Mouse (Mus musculus) hindbrain, embryonic 13.5 days (tissue): ENCODE results near the gene Kank1. TPM values are rescaled to one million over a fixed set of nuclear protein-coding genes. Genes with fewer than 3 reads are reported as not detected.

Experiments
- ATAC-seq: fragments of 200-750 bp; cut with Nextera tagmentation; 2 replicates; pipeline ENCODE4 v1.8.0; 2017; ENCODE audit warnings: moderate TSS enrichment; ENCODE audit not compliant: low FRiP score
- H3K27ac ChIP-seq: fragments of 300-500 bp; sonication (generic); 2 replicates; pipeline ENCODE4 v1.5.1; 2015; ENCODE audit warnings: inconsistent platforms, mild to moderate bottlenecking, moderate library complexity
- H3K27me3 ChIP-seq: fragments of 300-500 bp; sonication (generic); 2 replicates; pipeline ENCODE4 v1.6.1; 2015; ENCODE audit warnings: mild to moderate bottlenecking, inconsistent platforms
- H3K36me3 ChIP-seq: fragments of 300-500 bp; sonication (generic); 2 replicates; pipeline ENCODE4 v1.6.1; 2015; ENCODE audit warnings: mild to moderate bottlenecking, inconsistent platforms
- H3K4me1 ChIP-seq: fragments of 300-500 bp; sonication (generic); replicated peaks from 2 replicates; pipeline ENCODE4 v1.6.1; 2015; ENCODE audit warnings: inconsistent platforms
- H3K4me2 ChIP-seq: fragments of 300-500 bp; sonication (generic); 2 replicates; pipeline ENCODE4 v1.6.1; 2015; ENCODE audit warnings: inconsistent platforms, mild to moderate bottlenecking, moderate library complexity
- H3K4me3 ChIP-seq: fragments of 300-500 bp; sonication (generic); 2 replicates; pipeline ENCODE4 v1.5.1; 2015; ENCODE audit warnings: mild to moderate bottlenecking, inconsistent platforms
- H3K9ac ChIP-seq: fragments of 300-500 bp; sonication (generic); 2 replicates; pipeline ENCODE4 v1.6.1; 2015; ENCODE audit warnings: mild to moderate bottlenecking, inconsistent platforms
- H3K9me3 ChIP-seq: fragments of 300-500 bp; sonication (generic); 2 replicates; pipeline ENCODE4 v1.6.1; 2016; ENCODE audit warnings: inconsistent platforms
- WGBS: fragments of 180-500 bp; shearing (Covaris S2); methylation state at CpG from one replicate; pipeline ENCODE4 v1.1.7; 2015; 5-methylcytosine and 5-hydroxymethylcytosine counted together
- polyA plus RNA-seq: library from polyadenylated mRNA; unstranded; fragments of >200 nt; fragmentation: Nextera tagmentation; extraction: Ambion mirVana; gene quantifications from 2 replicates; pipeline ENCODE4 v1.2.1, GENCODE M21; 2015

Gene Kank1
- polyA plus RNA-seq, 1 experiment from 2014 or later: 10.2 TPM

DNA sequence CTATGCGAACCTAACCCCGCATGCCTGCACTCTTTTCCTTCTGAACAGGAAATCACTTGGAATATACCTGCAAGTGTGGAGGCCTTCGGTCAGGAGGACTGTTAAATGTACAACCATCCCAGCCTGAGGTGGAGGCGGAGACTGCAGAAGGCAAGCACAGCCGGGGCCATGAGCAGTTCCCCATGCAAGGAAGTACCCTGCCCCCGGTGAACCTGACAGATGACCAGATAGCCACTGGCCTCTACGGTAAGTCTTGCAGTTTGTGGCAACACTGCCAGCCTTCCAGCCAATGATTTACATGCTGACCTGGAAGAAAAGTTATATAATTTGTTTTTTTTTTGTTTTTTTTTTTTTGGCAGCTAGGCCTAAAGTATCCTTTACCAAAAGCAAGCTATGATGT is 185.3 kb downstream of the Kank1 start:
- ATAC-seq: no peak
- Histone ChIP-seq H3K9ac (no peak overlapping the region), H3K36me3 (0 out of 2 replicates have a peak, but pooled peaks cover 4% of the 10 kb centered on the region), H3K9me3 (no peaks in the 10 kb centered on the region), H3K4me2 (no peak overlapping the region), H3K4me3 (no peak overlapping the region), H3K27me3 (no peaks in the 10 kb centered on the region), H3K27ac (no peak overlapping the region), H3K4me1 (no peaks in the 10 kb centered on the region)
- WGBS: 90% methylated on average over 7 of the region's 7 CpGs

DNA sequence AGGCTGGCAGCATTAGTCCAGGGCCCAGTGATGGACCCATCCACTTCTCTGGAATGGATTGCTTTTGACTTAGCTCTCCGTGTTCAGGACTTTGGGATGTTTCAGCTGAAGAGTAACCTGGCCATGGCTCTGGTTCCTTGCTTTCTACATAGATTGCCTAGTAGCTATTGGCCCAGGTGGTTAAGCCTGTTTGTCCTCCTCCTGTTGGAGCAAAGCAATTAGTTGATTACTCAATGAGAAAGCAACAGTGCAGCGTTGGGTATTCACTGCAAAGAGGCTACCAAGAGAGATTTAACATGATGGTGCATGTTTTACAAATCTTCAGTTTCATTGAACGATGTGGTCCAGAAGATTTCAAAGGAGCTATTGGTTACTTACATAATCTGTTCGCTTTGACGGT is 186.6 kb downstream of the Kank1 start:
- Histone ChIP-seq H3K4me2 (no peak overlapping the region), H3K36me3 (0 out of 2 replicates have a peak, but pooled peaks cover 4% of the 10 kb centered on the region), H3K27ac (no peak overlapping the region), H3K9me3 (no peaks in the 10 kb centered on the region), H3K9ac (no peak overlapping the region), H3K27me3 (no peaks in the 10 kb centered on the region), H3K4me3 (no peak overlapping the region), H3K4me1 (no peaks in the 10 kb centered on the region)
- 89% methylated on average over 5 of the region's 5 CpGs for WGBS
- no peak for ATAC-seq

DNA sequence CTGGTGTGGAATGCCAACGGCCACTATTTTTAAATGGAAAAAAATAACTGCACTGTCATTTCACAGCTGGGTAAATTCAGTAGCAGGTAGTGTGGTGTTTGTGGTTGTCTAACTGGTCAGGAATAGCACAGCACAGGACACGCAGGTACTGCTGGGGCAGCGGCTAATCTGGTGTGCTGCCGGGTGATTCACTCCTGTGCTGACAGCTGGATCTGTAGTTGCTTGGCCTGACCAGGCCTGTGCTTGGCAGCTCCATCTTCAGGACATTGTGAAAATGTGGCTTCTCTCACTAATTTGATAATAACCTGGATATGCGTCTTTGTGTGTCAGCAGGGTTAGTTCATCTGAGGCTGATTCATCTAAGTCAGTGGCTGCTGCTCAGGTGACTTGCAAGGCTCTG is 189.7 kb downstream of the Kank1 start:
- Histone ChIP-seq H3K9me3 (no peaks in the 10 kb centered on the region), H3K27me3 (no peaks in the 10 kb centered on the region), H3K4me3 (no peak overlapping the region), H3K36me3 (peaks cover 14% of the 10 kb centered on the region; the same call in 1 of the 2 replicates), H3K4me2 (no peak overlapping the region), H3K4me1 (no peaks in the 10 kb centered on the region), H3K9ac (no peak overlapping the region), H3K27ac (no peak overlapping the region)
- 90% methylated on average over 5 of the region's 5 CpGs for WGBS
- no peak for ATAC-seq

DNA sequence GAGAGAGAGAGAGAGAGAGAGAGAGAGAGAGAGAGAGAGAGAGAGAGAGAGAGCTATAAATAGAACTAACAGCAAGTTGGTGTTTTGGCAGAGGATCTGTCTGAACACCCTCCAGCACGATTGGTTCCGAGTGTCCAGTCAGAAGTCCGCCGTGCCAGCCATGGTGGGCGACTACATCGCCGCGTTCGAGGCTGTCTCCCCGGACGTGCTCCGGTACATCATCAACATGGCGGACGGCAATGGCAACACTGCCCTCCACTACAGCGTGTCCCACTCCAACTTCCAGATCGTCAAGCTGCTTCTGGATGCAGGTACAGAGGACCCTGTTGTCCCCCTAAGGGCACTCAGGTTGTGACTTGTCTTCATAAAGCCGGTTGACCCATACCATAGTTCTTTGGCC is 191.1 kb downstream of the Kank1 start:
- no peaks in the 10 kb centered on the region for H3K4me1 ChIP-seq
- H3K27ac ChIP-seq: no peak overlapping the region
- 97% methylated on average over 17 of the region's 17 CpGs for WGBS
- H3K9me3 ChIP-seq: no peaks in the 10 kb centered on the region
- no peak overlapping the region for H3K4me2 ChIP-seq
- H3K9ac ChIP-seq: no peak overlapping the region
- no peak for ATAC-seq
- H3K4me3 ChIP-seq: no peak overlapping the region
- no peaks in the 10 kb centered on the region for H3K27me3 ChIP-seq
- peaks cover 14% of the 10 kb centered on the region; the same call in 1 of the 2 replicates for H3K36me3 ChIP-seq

DNA sequence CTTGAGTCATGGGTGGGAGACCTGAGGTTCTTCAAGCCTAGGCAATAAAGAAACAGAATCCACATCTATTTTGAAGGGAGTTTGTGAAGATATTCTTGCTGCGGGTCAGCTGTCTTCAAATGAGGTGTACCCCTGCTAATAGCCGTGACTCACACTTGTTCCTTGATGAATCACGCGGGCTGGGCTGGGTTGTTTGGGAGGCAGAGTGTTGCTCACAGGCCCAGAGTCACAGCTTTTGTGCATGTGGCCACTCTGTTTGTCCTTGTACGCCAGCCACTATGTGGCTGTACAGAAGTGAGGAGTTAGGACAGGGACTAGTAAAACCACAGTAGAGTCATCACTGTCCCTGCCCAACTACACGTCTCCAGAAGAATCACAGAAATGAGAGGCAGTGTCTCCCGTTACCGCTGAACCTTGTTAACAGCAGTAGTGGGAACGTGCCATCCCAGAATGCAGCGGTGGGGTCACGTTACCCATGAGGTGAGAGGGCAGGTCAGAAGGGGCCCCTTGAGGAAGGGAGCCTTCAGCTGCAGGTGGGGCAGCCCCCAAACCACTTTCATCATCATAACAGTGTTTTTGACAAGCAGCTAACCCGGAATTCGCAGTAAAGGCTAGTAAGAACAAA is 191.7 kb downstream of the Kank1 start:
- Histone ChIP-seq H3K27me3 (no peaks in the 10 kb centered on the region), H3K9me3 (no peaks in the 10 kb centered on the region), H3K36me3 (peaks cover 14% of the 10 kb centered on the region; the same call in 1 of the 2 replicates), H3K4me3 (no peak overlapping the region), H3K4me2 (no peak overlapping the region), H3K27ac (no peak overlapping the region), H3K9ac (no peak overlapping the region), H3K4me1 (0 out of 2 replicates have a peak, but pooled peaks cover 4% of the 10 kb centered on the region)
- ATAC-seq: no peak
- 91% methylated on average over 13 of the region's 13 CpGs for WGBS

DNA sequence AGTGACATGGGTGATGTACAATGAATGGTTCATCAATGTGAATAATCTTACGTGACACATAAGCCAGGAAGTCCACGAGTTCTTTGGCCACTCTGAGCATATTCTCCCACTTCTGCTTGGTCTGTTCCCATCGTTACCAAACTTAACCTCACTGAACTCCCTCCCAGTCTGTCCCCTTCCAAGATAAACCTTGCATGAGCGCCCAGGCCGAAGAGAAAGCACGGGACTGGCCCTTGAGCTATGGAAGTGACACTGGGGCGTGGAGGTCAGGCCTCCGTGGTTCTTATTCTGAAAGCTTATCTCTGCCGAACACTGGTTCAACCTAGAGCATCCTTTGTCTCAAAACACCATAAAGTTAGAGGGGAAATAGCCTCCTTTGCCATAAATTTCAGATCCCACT is 194.7 kb downstream of the Kank1 start:
- ATAC-seq: no peak
- 82% methylated on average over 9 of the region's 9 CpGs for WGBS

DNA sequence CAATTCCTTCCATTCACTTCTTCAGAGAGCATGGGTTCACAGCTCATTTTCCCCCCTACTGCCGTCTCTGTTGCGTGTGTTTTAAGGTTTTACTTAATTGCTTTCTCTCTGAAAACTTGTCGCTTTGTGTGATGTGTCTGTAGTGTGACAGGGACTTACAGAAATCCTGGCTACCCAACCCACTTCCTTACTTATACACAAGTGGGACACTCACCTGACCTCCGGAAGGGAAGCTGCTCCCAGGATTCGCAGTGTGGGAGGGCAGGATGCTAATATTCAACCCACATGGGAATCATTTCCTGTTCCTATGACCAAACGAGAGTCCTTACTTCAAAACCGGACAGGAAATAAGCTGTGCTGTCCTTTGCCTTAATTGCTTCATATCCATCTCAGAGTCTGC is 195.1 kb downstream of the Kank1 start:
- H3K9ac ChIP-seq: no peak overlapping the region
- no peak overlapping the region for H3K27ac ChIP-seq
- H3K4me2 ChIP-seq: no peak overlapping the region
- H3K27me3 ChIP-seq: no peaks in the 10 kb centered on the region
- 85% methylated on average over 7 of the region's 7 CpGs for WGBS
- H3K4me1 ChIP-seq: 0 out of 2 replicates have a peak, but pooled peaks cover 17% of the 10 kb centered on the region
- H3K36me3 ChIP-seq: peaks cover 13% of the 10 kb centered on the region; the same call in 1 of the 2 replicates
- H3K4me3 ChIP-seq: no peak overlapping the region
- H3K9me3 ChIP-seq: no peaks in the 10 kb centered on the region
- no peak for ATAC-seq

More for the DNA sequence above, 194.7 kb downstream of the Kank1 start:
- H3K9ac ChIP-seq: no peak overlapping the region
- peaks cover 13% of the 10 kb centered on the region; the same call in 1 of the 2 replicates for H3K36me3 ChIP-seq
- no peak overlapping the region for H3K27ac ChIP-seq
- no peaks in the 10 kb centered on the region for H3K9me3 ChIP-seq
- H3K4me1 ChIP-seq: 0 out of 2 replicates have a peak, but pooled peaks cover 13% of the 10 kb centered on the region
- no peak overlapping the region for H3K4me2 ChIP-seq
- H3K27me3 ChIP-seq: no peaks in the 10 kb centered on the region
- H3K4me3 ChIP-seq: no peak overlapping the region

DNA sequence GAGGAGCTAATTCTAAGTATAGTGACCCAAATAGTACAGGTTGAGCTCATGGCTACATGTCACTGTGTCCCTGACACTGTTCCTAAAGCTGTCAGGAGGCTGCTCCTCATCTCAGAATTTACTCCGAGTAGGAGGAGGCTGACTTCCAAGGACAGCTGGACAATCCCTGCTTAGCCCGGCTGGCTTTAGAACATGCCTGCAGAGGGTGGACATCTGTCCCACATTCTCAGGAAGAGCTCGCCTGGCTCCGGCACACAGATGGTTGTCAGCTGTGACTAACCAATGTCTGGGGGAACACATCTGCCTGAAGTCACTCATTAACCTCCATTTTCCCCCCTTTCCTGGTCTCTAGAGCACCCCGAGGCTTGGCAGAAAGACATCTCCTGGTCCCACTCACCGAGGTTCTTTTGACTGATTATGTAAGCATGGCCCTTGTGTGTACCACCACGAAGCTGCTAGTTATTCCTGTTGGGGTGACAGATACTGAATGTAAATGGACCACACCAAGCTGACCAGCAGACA is 196.5 kb downstream of the Kank1 start:
- Histone ChIP-seq H3K9ac (no peak overlapping the region), H3K9me3 (no peaks in the 10 kb centered on the region), H3K27ac (no peak overlapping the region), H3K36me3 (peaks cover 13% of the 10 kb centered on the region; the same call in 1 of the 2 replicates), H3K4me3 (no peak overlapping the region), H3K4me2 (no peak overlapping the region), H3K4me1 (peaks cover 21% of the 10 kb centered on the region; the same call in 1 of the 2 replicates), H3K27me3 (no peaks in the 10 kb centered on the region)
- 75% methylated on average over 7 of the region's 7 CpGs for WGBS
- ATAC-seq: no peak

DNA sequence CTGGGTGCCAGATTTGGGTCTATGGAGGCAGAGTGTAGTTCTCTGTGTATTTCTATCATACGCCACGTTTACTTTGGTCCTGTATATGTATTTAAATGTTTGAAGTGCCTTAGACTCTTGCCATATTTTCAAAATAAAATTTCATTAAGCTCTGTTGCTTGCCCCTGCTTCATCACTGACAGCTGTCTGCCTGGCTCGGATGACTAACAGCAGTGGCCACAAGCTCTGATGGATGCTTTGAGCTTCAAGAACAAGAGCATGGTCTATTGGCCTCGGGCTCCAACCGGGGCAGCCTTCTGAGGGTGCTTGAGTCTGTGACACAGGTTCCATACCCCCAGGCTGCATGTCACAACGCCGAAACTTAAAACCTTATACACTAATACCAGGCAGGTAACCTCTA is 197.6 kb downstream of the Kank1 start:
- Histone ChIP-seq H3K4me1 (peaks cover 23% of the 10 kb centered on the region; the same call in 1 of the 2 replicates), H3K27me3 (no peaks in the 10 kb centered on the region), H3K27ac (no peak overlapping the region), H3K36me3 (peaks cover 13% of the 10 kb centered on the region; the same call in 1 of the 2 replicates), H3K4me3 (no peak overlapping the region), H3K9ac (no peak overlapping the region), H3K9me3 (no peaks in the 10 kb centered on the region), H3K4me2 (no peak overlapping the region)
- no peak for ATAC-seq
- 90% methylated on average over 7 of the region's 7 CpGs for WGBS

DNA sequence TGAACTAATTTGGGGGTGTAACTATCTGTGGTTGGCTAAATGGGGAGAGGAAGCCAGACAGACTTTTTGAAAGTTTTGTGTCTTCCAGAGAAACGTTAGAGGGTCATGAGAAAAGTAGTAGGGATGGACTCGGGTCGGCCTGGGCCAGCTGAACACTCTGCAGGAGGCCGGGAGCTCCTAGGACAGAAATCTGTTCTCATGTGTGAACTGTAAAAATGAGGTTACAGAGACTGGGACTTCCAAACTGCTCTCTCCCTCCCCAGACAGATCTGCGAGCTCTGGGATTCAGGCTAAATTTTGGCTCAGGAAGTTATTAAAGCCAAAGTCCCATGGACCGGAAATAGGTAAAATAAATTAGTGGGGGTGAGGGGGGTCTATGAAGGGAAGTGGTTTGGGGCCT is 198.0 kb downstream of the Kank1 start:
- no peaks in the 10 kb centered on the region for H3K27me3 ChIP-seq
- peaks cover 13% of the 10 kb centered on the region; the same call in 1 of the 2 replicates for H3K36me3 ChIP-seq
- 76% methylated on average over 6 of the region's 6 CpGs for WGBS
- H3K4me2 ChIP-seq: no peak overlapping the region
- no peak overlapping the region for H3K27ac ChIP-seq
- no peak for ATAC-seq
- H3K9ac ChIP-seq: no peak overlapping the region
- H3K4me3 ChIP-seq: no peak overlapping the region
- no peaks in the 10 kb centered on the region for H3K9me3 ChIP-seq
- peaks cover 27% of the 10 kb centered on the region; the same call in 1 of the 2 replicates for H3K4me1 ChIP-seq

DNA sequence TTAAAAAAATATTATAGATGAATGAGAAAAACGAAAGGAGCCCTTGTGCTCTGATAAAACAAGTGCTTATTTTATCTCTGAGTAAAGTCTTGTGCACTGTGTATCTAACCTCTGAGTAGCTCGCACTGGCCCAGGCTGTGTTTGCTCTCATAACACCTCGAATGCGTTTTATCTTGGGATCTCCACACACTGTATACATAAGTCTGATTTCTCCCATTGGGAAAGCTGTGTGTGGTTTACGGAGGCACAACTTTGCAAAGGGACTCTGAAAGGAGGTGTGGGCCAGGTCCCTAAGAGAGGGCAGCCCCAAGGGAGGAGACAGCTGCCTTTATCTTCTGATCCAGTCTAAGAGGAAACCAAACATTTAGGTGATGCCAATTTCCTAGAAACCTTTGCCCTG is 198.6 kb downstream of the Kank1 start:
- no peak overlapping the region for H3K27ac ChIP-seq
- no peak overlapping the region for H3K9ac ChIP-seq
- ATAC-seq: no peak
- WGBS: 80% methylated on average over 5 of the region's 5 CpGs
- no peaks in the 10 kb centered on the region for H3K9me3 ChIP-seq
- no peaks in the 10 kb centered on the region for H3K27me3 ChIP-seq
- peaks cover 9% of the 10 kb centered on the region; the same call in 1 of the 2 replicates for H3K36me3 ChIP-seq
- H3K4me2 ChIP-seq: no peak overlapping the region
- H3K4me3 ChIP-seq: no peak overlapping the region
- H3K4me1 ChIP-seq: peaks cover 29% of the 10 kb centered on the region; the same call in 1 of the 2 replicates

DNA sequence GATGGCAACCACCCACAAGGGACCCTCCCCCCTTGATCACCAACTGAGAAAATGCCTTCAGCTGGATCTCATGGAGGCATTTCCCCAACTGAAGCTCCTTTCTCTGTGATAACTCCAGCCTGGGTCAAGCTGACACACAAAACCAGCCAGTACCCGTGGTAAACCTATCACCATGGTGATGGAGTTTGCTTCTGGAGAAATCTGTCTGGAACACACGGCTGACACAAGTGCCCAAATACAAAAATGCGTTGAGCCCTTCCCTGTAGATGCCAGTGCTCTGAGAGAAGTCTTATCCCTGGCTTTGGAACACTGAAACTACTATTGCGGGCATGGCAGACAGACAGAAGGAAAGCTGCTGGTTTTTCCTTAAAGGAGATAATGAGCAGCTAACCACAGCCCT is 199.4 kb downstream of the Kank1 start:
- Histone ChIP-seq H3K27ac (no peak overlapping the region), H3K4me2 (no peak overlapping the region), H3K9ac (no peak overlapping the region), H3K9me3 (no peaks in the 10 kb centered on the region), H3K4me1 (peaks cover 29% of the 10 kb centered on the region; the same call in 1 of the 2 replicates), H3K27me3 (no peaks in the 10 kb centered on the region), H3K4me3 (no peak overlapping the region), H3K36me3 (0 out of 2 replicates have a peak, but pooled peaks cover 2% of the 10 kb centered on the region)
- ATAC-seq: no peak
- WGBS: 51% methylated on average over 4 of the region's 4 CpGs
